Mouse (Mus musculus): ENCODE data around the gene Setd4.
"Not testable (repeated sequence)": the region's sequence is repeated elsewhere in the genome, so short reads cannot be mapped to it uniquely, and the experiment has no call there.

Gene Setd4

GRCm38 (mm10) chr16:93603439-93604212, at the start of gene Setd4:
Gene Setd4 (minus strand): TSS chr16:93604063.
- DNase-seq (ENCODE audit: low spot score in 2 of 2) = peak; percentile 88 to 94

GRCm38 (mm10) chr16:93648441-93649183, 44.7 kb upstream of the Setd4 start:
- no peak for DNase-seq (ENCODE audit: low spot score in 2 of 2)

GRCm38 (mm10) chr16:93644006-93644405, 40.1 kb upstream of the Setd4 start:
- no peak for DNase-seq (ENCODE audit: low spot score in 2 of 2)

- peak in 1 of 2 experiments; percentile 62 for DNase-seq (ENCODE audit: low spot score in 2 of 2)
These were observed 24.0 kb upstream of the Setd4 start, which contains the start of gene Gm5678 for GRCm38 (mm10) chr16:93627761-93628400. Gene Gm5678 (plus strand): TSS chr16:93628097.

- DNase-seq (ENCODE audit: low spot score in 2 of 2) = peak in 1 of 2 experiments; percentile 16
These were observed 22.9 kb upstream of the Setd4 start for GRCm38 (mm10) chr16:93626745-93627144.

GRCm38 (mm10) chr16:93624671-93625070, 20.8 kb upstream of the Setd4 start:
- DNase-seq (ENCODE audit: low spot score in 2 of 2) = no peak

GRCm38 (mm10) chr16:93623759-93624158, 19.9 kb upstream of the Setd4 start:
- not testable (repeated sequence) for DNase-seq (ENCODE audit: low spot score in 2 of 2)

GRCm38 (mm10) chr16:93615118-93615870, 11.4 kb upstream of the Setd4 start:
- DNase-seq (ENCODE audit: low spot score in 2 of 2) = peak in 1 of 2 experiments; percentile 66

- no peak for DNase-seq (ENCODE audit: low spot score in 2 of 2)
These were observed 7.1 kb upstream of the Setd4 start for GRCm38 (mm10) chr16:93610961-93611360.

GRCm38 (mm10) chr16:93609796-93610195, 5.9 kb upstream of the Setd4 start:
- DNase-seq (ENCODE audit: low spot score in 2 of 2) = no peak

- no peak for DNase-seq (ENCODE audit: low spot score in 2 of 2)
These were observed 4.9 kb upstream of the Setd4 start for GRCm38 (mm10) chr16:93608731-93609130.

GRCm38 (mm10) chr16:93607669-93608101, 3.8 kb upstream of the Setd4 start:
- DNase-seq (ENCODE audit: low spot score in 2 of 2) = peak in 1 of 2 experiments; percentile 79

GRCm38 (mm10) chr16:93606146-93606545, 2.3 kb upstream of the Setd4 start:
- no peak for DNase-seq (ENCODE audit: low spot score in 2 of 2)

GRCm38 (mm10) chr16:93605553-93605952, 1.7 kb upstream of the Setd4 start, which contains the start of gene Cbr1:
Gene Cbr1 (plus strand): TSS chr16:93605853.
- no peak for DNase-seq (ENCODE audit: low spot score in 2 of 2)

- DNase-seq (ENCODE audit: low spot score in 2 of 2) = peak in 1 of 2 experiments; percentile 54
These were observed 662 bp upstream of the Setd4 start for GRCm38 (mm10) chr16:93604481-93604969.

- DNase-seq (ENCODE audit: low spot score in 2 of 2) = no peak
These were observed 4.4 kb downstream of the Setd4 start for GRCm38 (mm10) chr16:93599461-93599860.

GRCm38 (mm10) chr16:93597551-93597950, 6.3 kb downstream of the Setd4 start:
- DNase-seq (ENCODE audit: low spot score in 2 of 2) = no peak

GRCm38 (mm10) chr16:93596807-93597206, 7.1 kb downstream of the Setd4 start:
- DNase-seq (ENCODE audit: low spot score in 2 of 2) = no peak

GRCm38 (mm10) chr16:93595766-93596165, 8.1 kb downstream of the Setd4 start:
- DNase-seq (ENCODE audit: low spot score in 2 of 2) = no peak

GRCm38 (mm10) chr16:93594448-93594847, 9.4 kb downstream of the Setd4 start:
- DNase-seq (ENCODE audit: low spot score in 2 of 2) = no peak

GRCm38 (mm10) chr16:93593406-93593805, 10.5 kb downstream of the Setd4 start:
- no peak for DNase-seq (ENCODE audit: low spot score in 2 of 2)

Data from left cerebral cortex, adult 9 months (tissue).